Mouse (Mus musculus): Measurements from ENCODE around the gene Wdfy1. TPM values are rescaled to one million over a fixed set of nuclear protein-coding genes. Genes with fewer than 3 reads are reported as not detected.

The Wdfy1 gene
- polyA plus RNA-seq, 2 experiments = 20.8 to 31.1 TPM

DNA sequence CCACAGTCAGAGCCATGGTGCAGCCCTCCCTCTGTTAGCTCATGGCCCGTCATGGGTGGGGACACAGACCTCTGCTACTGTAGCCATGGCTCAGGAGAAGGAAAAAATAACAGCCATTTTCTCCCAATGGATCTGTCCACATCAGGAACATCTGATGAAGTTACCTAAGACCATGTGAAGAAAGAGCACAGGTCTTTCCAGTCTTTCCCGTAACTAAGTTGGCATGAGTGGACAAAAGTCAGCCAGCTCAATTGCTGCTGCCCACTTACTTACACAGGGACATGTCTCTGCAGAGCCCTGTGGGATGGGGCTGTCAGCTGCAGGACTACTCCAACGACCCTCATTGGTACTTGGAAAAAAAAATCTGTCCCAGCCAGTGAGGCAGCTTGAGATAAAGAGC is 69.2 kb downstream of the Wdfy1 start:
- H3K4me3 ChIP-seq (replicated peaks; ENCODE audit: low read length) = no peak overlapping the region
- no peaks in the 10 kb centered on the region for H3K27me3 ChIP-seq (ENCODE audit: control insufficient read depth, insufficient read depth, low read length)
- no peak for TF ChIP-seq POLR2A (IDR thresholded peaks at IDR 0.05; ENCODE audit: borderline replicate concordance, extremely low read depth, insufficient read depth, insufficient read length)
- peaks cover 5% of the 10 kb centered on the region; the same call in 1 of the 2 replicates for H3K4me1 ChIP-seq (ENCODE audit: control insufficient read depth, insufficient read depth, low read length)
- no peak for DNase-seq (ENCODE audit: low spot score)
- no peak for ATAC-seq (ENCODE audit: low FRiP score, low read depth)
- no peak overlapping the region for H3K9ac ChIP-seq (ENCODE audit: low read depth, low read length, severe bottlenecking)
- WGBS = 80% methylated on average over 3 of the region's 3 CpGs
- H3K9me3 ChIP-seq (ENCODE audit: control insufficient read depth, low read length) = no peaks in the 10 kb centered on the region
- H3K36me3 ChIP-seq (ENCODE audit: control insufficient read depth, insufficient read depth, low read length) = peaks cover 9% of the 10 kb centered on the region; the same call in 1 of the 2 replicates
- H3K4me2 ChIP-seq (replicated peaks; ENCODE audit: low read depth, low read length, severe bottlenecking) = no peak overlapping the region
- H3K27ac ChIP-seq (replicated peaks; ENCODE audit: low read depth, low read length) = no peak overlapping the region

DNA sequence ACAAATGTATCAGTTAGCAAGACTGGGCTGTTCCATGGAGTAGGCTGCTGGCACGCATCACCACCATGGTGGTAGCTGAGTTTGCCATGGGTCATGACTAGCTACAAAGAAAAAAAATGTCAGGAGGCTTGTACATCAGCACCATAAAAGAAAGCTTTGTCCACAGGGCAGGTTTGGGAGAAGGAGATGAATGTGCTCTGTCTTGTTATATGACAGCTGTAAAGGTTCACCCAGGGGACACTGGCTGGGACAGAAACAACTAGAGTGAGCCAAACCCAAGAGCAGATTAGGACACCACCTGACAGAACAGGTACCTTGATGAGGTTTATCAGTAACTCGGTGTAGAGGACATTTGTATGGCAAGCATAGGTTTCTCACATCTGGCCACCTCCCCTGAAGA is 71.3 kb downstream of the Wdfy1 start:
- DNase-seq (ENCODE audit: low spot score) (no peak), ATAC-seq (ENCODE audit: low FRiP score, low read depth) (no peak)
- no peak overlapping the region for H3K4me3 ChIP-seq (replicated peaks; ENCODE audit: low read length)
- H3K27me3 ChIP-seq (ENCODE audit: control insufficient read depth, insufficient read depth, low read length) = no peaks in the 10 kb centered on the region
- 91% methylated on average over 2 of the region's 2 CpGs for WGBS
- H3K9ac ChIP-seq (ENCODE audit: low read depth, low read length, severe bottlenecking) = no peak overlapping the region
- H3K4me2 ChIP-seq (replicated peaks; ENCODE audit: low read depth, low read length, severe bottlenecking) = no peak overlapping the region
- no peak overlapping the region for H3K27ac ChIP-seq (replicated peaks; ENCODE audit: low read depth, low read length)
- no peak for TF ChIP-seq POLR2A (IDR thresholded peaks at IDR 0.05; ENCODE audit: borderline replicate concordance, extremely low read depth, insufficient read depth, insufficient read length)
- H3K9me3 ChIP-seq (ENCODE audit: control insufficient read depth, low read length) = no peaks in the 10 kb centered on the region
- no peaks in the 10 kb centered on the region for H3K4me1 ChIP-seq (ENCODE audit: control insufficient read depth, insufficient read depth, low read length)
- peaks cover 9% of the 10 kb centered on the region; the same call in 1 of the 2 replicates for H3K36me3 ChIP-seq (ENCODE audit: control insufficient read depth, insufficient read depth, low read length)

DNA sequence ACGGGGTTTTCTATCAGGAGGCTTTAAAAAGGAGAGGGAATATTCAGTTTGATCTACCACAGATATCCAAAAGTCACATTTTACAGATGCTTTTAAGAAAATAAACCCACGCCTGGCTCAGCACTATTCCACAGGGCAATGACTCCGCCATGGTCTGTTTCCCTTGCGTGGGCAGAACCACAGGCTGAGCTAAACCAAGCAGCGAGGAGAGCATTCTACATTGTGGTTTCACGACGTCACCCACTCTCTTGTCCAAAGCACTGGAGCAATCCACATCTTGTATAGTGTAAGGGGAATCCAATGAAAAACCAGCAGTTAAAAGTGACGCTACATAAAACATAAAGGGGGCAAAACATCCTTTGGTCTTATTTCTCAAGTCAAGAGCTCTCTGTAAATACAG is 72.4 kb downstream of the Wdfy1 start:
- no peaks in the 10 kb centered on the region for H3K27me3 ChIP-seq (ENCODE audit: control insufficient read depth, insufficient read depth, low read length)
- no peak overlapping the region for H3K27ac ChIP-seq (replicated peaks; ENCODE audit: low read depth, low read length)
- no peak for DNase-seq (ENCODE audit: low spot score)
- no peaks in the 10 kb centered on the region for H3K4me1 ChIP-seq (ENCODE audit: control insufficient read depth, insufficient read depth, low read length)
- no peak for ATAC-seq (ENCODE audit: low FRiP score, low read depth)
- no peaks in the 10 kb centered on the region for H3K9me3 ChIP-seq (ENCODE audit: control insufficient read depth, low read length)
- H3K9ac ChIP-seq (ENCODE audit: low read depth, low read length, severe bottlenecking) = no peak overlapping the region
- H3K36me3 ChIP-seq (ENCODE audit: control insufficient read depth, insufficient read depth, low read length) = peaks cover 9% of the 10 kb centered on the region; the same call in 1 of the 2 replicates
- WGBS = 85% methylated on average over 8 of the region's 8 CpGs
- H3K4me3 ChIP-seq (replicated peaks; ENCODE audit: low read length) = no peak overlapping the region
- no peak overlapping the region for H3K4me2 ChIP-seq (replicated peaks; ENCODE audit: low read depth, low read length, severe bottlenecking)
- TF ChIP-seq POLR2A (IDR thresholded peaks at IDR 0.05; ENCODE audit: borderline replicate concordance, extremely low read depth, insufficient read depth, insufficient read length) = no peak

GRCm38 (mm10) chr1:79698506-79698905 is 77.4 kb downstream of the Wdfy1 start:
- Histone ChIP-seq H3K4me2 (replicated peaks; ENCODE audit: low read depth, low read length, severe bottlenecking) (no peak overlapping the region), H3K27ac (replicated peaks; ENCODE audit: low read depth, low read length) (no peak overlapping the region), H3K4me1 (ENCODE audit: control insufficient read depth, insufficient read depth, low read length) (no peaks in the 10 kb centered on the region), H3K36me3 (ENCODE audit: control insufficient read depth, insufficient read depth, low read length) (no peaks in the 10 kb centered on the region), H3K9ac (ENCODE audit: low read depth, low read length, severe bottlenecking) (no peak overlapping the region), H3K27me3 (ENCODE audit: control insufficient read depth, insufficient read depth, low read length) (no peaks in the 10 kb centered on the region), H3K4me3 (replicated peaks; ENCODE audit: low read length) (no peak overlapping the region), H3K9me3 (ENCODE audit: control insufficient read depth, low read length) (no peaks in the 10 kb centered on the region)
- 90% methylated on average over 2 of the region's 2 CpGs for whole genome bisulfite sequencing
- ATAC-seq (ENCODE audit: low FRiP score, low read depth) = no peak
- DNase-seq (ENCODE audit: low spot score) = no peak
- TF ChIP-seq POLR2A (IDR thresholded peaks at IDR 0.05; ENCODE audit: borderline replicate concordance, extremely low read depth, insufficient read depth, insufficient read length) = no peak

DNA sequence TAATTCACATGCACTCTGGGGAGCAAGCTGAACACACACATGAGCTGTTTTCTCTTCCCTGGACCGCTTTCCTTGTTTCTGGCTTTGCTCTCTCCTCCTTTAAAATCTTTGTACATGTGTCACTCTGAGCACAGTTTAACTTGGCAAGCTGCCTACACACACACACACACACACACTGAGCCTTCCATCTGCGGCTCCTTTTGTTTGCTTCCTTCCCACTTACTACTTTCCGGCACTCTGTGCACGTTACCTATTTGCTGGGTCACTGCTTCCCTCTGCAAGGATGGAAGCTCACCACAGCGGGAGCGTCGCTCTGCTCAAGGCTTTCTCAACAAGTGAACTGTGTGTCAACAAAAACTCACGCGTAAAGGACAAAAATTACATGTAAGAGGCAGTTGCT is 78.6 kb downstream of the Wdfy1 start:
- Histone ChIP-seq H3K27ac (replicated peaks; ENCODE audit: low read depth, low read length) (no peak overlapping the region), H3K4me3 (replicated peaks; ENCODE audit: low read length) (no peak overlapping the region), H3K27me3 (ENCODE audit: control insufficient read depth, insufficient read depth, low read length) (no peaks in the 10 kb centered on the region), H3K9ac (ENCODE audit: low read depth, low read length, severe bottlenecking) (no peak overlapping the region), H3K36me3 (ENCODE audit: control insufficient read depth, insufficient read depth, low read length) (no peaks in the 10 kb centered on the region), H3K9me3 (ENCODE audit: control insufficient read depth, low read length) (no peaks in the 10 kb centered on the region), H3K4me2 (replicated peaks; ENCODE audit: low read depth, low read length, severe bottlenecking) (no peak overlapping the region), H3K4me1 (ENCODE audit: control insufficient read depth, insufficient read depth, low read length) (no peaks in the 10 kb centered on the region)
- DNase-seq (ENCODE audit: low spot score) (peak; percentile 49), ATAC-seq (ENCODE audit: low FRiP score, low read depth) (peak; percentile 75)
- WGBS = 52% methylated on average over 9 of the region's 9 CpGs
- TF ChIP-seq POLR2A (IDR thresholded peaks at IDR 0.05; ENCODE audit: borderline replicate concordance, extremely low read depth, insufficient read depth, insufficient read length) = no peak

DNA sequence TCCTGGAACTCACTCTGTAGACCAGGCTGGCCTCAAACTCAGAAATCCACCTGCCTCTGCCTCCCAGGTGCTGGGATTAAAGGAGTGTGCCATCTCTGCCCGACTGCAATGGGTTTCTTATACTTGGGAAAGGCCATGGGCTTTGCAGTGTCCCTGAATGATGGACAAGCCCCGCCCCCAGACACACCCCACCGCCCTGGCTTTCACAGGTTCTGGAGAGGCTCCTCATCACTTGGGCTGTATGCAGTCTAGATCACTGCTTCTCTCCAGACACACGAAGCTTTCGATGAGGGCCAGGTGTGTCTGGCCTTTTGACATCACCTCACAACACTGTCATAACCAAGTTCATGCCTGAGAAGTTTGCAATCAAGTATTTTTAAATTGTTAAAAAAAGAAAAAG is 79.0 kb downstream of the Wdfy1 start:
- ATAC-seq (ENCODE audit: low FRiP score, low read depth) = no peak; the same call in 1 of the 2 replicates
- Histone ChIP-seq H3K9me3 (ENCODE audit: control insufficient read depth, low read length) (no peaks in the 10 kb centered on the region), H3K9ac (ENCODE audit: low read depth, low read length, severe bottlenecking) (no peak overlapping the region), H3K27me3 (ENCODE audit: control insufficient read depth, insufficient read depth, low read length) (no peaks in the 10 kb centered on the region), H3K36me3 (ENCODE audit: control insufficient read depth, insufficient read depth, low read length) (no peaks in the 10 kb centered on the region), H3K27ac (replicated peaks; ENCODE audit: low read depth, low read length) (no peak overlapping the region), H3K4me3 (replicated peaks; ENCODE audit: low read length) (no peak overlapping the region), H3K4me1 (ENCODE audit: control insufficient read depth, insufficient read depth, low read length) (no peaks in the 10 kb centered on the region), H3K4me2 (replicated peaks; ENCODE audit: low read depth, low read length, severe bottlenecking) (no peak overlapping the region)
- no peak for DNase-seq (ENCODE audit: low spot score)
- 55% methylated on average over 5 of the region's 5 CpGs for WGBS
- no peak for TF ChIP-seq POLR2A (IDR thresholded peaks at IDR 0.05; ENCODE audit: borderline replicate concordance, extremely low read depth, insufficient read depth, insufficient read length)
